Comparison of ENCODE assay signal across 7 mouse cellular contexts in the genomic region with DNA sequence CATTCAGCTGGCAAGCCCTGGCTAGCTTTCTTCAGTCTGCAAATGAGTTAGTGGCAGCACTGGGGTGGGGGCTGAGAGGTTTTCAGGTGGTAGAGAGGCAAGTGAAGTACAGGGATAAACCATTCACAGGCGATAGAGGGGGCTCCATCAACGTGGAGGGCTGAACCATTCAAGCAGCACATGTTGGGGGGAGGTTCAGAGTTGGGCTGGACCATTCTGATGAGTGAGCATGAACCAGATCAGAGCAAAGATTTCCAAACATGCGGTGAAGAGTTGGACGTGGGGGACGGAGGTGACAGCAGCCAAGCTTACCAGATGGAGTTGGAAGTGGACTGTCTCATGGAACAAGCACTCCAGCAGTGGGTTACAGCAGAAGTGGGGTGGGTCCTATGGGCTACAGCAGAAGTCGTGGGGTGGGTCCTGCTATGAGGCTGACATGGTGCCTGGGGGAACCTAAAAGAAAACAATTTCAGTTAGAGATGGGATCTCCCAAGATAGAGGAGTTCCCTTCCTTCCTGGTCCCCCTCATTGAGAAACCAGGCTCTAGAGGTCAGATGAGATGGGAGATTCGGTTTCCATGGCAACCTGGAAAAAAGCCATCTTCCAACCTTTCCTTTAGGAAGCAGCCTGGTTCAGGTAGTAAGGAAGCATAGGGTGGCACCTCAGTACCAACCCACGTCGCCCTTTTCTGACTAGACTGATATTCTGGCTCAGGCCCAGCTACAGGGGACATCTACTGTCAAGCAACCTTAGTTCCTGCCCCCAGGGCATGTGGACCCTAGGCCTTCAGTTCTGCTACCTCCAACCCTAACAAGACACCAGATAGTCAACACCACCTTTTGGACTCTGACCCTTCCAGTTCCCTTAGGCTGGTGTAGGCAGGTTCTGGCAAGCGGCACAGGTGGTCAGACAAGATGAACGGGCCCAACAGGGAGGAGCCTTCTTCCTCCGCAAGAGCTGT. TPM values are rescaled to one million over a fixed set of nuclear protein-coding genes. Genes with fewer than 3 reads are reported as not detected.
A peak's percentile ranks its signal among the peaks of the same experiment; 100 is the strongest.
DNase-seq lines count a peak whose midpoint lies in the region; ATAC-seq and TF ChIP-seq lines count a peak whose summit lies in the region.

Gene Kdm6b, minus strand, starts transcription at position 455 of the 961 bp plus-strand sequence.

- peak within 1 kb of the TSS in 2 of 3 experiments; percentile 3 to 62 for H3K4me3 ChIP-seq in CH12.LX (replicated peaks in 1 of 3; ENCODE audit: low read depth in 2 of 3, low read length in 2 of 3, poor library complexity in 1 of 3)
- peak within 1 kb of the TSS; percentile 79 for H3K4me3 ChIP-seq in embryonic facial prominence, embryonic 13.5 days
- peak within 1 kb of the TSS; percentile 85 for H3K4me3 ChIP-seq in heart, embryonic 15.5 days
- H3K4me3 ChIP-seq in liver, embryonic 16.5 days (ENCODE audit: low read depth, low read length), result peak within 1 kb of the TSS; percentile 24
- peak within 1 kb of the TSS; percentile 82 for H3K4me3 ChIP-seq in stomach, embryonic 14.5 days (ENCODE audit: low read depth, low read length)

- peak; percentile 33 for DNase-seq in CH12.LX (ENCODE audit: extremely low read depth)
- peak; percentile 34 for DNase-seq in adipocyte (ENCODE audit: low spot score)
- DNase-seq in kidney, postnatal 10 days, result peak; percentile 66

- H3K27me3 ChIP-seq in CH12.LX (replicated peaks), result peaks cover 25% of the 10 kb centered on the region
- H3K27me3 ChIP-seq in embryonic facial prominence, embryonic 13.5 days, result no peaks in the 10 kb centered on the region
- H3K27me3 ChIP-seq in heart, embryonic 15.5 days, result no peaks in the 10 kb centered on the region
- peaks cover 27% of the 10 kb centered on the region for H3K27me3 ChIP-seq in liver, embryonic 16.5 days (ENCODE audit: control insufficient read depth, insufficient read depth, low read depth, low read length)
- no peaks in the 10 kb centered on the region for H3K27me3 ChIP-seq in stomach, embryonic 14.5 days (ENCODE audit: control insufficient read depth, insufficient read depth, low read length)

- H3K36me3 ChIP-seq in CH12.LX (replicated peaks in 1 of 2; ENCODE audit: control insufficient read depth in 1 of 2, insufficient read depth in 1 of 2, low read length in 1 of 2), result no peaks in the 10 kb centered on the region
- peaks cover 19% of the 10 kb centered on the region for H3K36me3 ChIP-seq in embryonic facial prominence, embryonic 13.5 days
- H3K36me3 ChIP-seq in heart, embryonic 15.5 days, result peaks cover 7% of the 10 kb centered on the region; the same call in 1 of the 2 replicates
- H3K36me3 ChIP-seq in liver, embryonic 16.5 days (ENCODE audit: control insufficient read depth, insufficient read depth), result no peaks in the 10 kb centered on the region
- peaks cover 13% of the 10 kb centered on the region; the same call in 1 of the 2 replicates for H3K36me3 ChIP-seq in stomach, embryonic 14.5 days (ENCODE audit: control insufficient read depth, insufficient read depth, low read length)

- H3K4me2 ChIP-seq in CH12.LX (ENCODE audit: insufficient read depth, low read depth, poor library complexity, severe bottlenecking), result peak within 1 kb of the TSS; percentile 80
- H3K4me2 ChIP-seq in embryonic facial prominence, embryonic 13.5 days, result peak within 1 kb of the TSS; percentile 97
- H3K4me2 ChIP-seq in heart, embryonic 15.5 days, result peak within 1 kb of the TSS; percentile 93
- peak within 1 kb of the TSS; percentile 100 for H3K4me2 ChIP-seq in liver, embryonic 16.5 days (ENCODE audit: low read depth, low read length)
- peak within 1 kb of the TSS; percentile 99 for H3K4me2 ChIP-seq in stomach, embryonic 14.5 days (replicated peaks; ENCODE audit: low read depth, low read length)

- in situ Hi-C loops in CH12.LX (cut with MboI; ENCODE audit: low pct_ligation_motif_present, low pct_unique_long_range_greater_than_20kb, low sequenced_read_pairs), result no loop called here

- H3K79me2 ChIP-seq in CH12.LX (replicated peaks; ENCODE audit: control insufficient read depth, extremely low read depth, insufficient read depth, poor library complexity, severe bottlenecking), result no peaks in the 10 kb centered on the region

- TF ChIP-seq EP300 in CH12.LX (IDR thresholded peaks at IDR 0.05; ENCODE audit: low read length), result no peak

- TF ChIP-seq POLR2A in CH12.LX (IDR thresholded peaks at IDR 0.05; ENCODE audit: low read depth, low read length), result no peak

- H3K4me1 ChIP-seq in CH12.LX (ENCODE audit: control insufficient read depth in 1 of 2, insufficient read depth in 2 of 2), result peaks cover 41 to 67% of the 10 kb centered on the region in 2 experiments
- H3K4me1 ChIP-seq in embryonic facial prominence, embryonic 13.5 days, result peaks cover 58% of the 10 kb centered on the region
- peaks cover 61% of the 10 kb centered on the region for H3K4me1 ChIP-seq in heart, embryonic 15.5 days (replicated peaks)
- H3K4me1 ChIP-seq in liver, embryonic 16.5 days (ENCODE audit: control insufficient read depth, low read depth, low read length), result peaks cover 66% of the 10 kb centered on the region
- peaks cover 39% of the 10 kb centered on the region for H3K4me1 ChIP-seq in stomach, embryonic 14.5 days (ENCODE audit: control insufficient read depth, insufficient read depth, low read length)

- H3K9ac ChIP-seq in CH12.LX (ENCODE audit: insufficient read depth, low read depth), result peak within 1 kb of the TSS; percentile 77
- peak within 1 kb of the TSS; percentile 96 for H3K9ac ChIP-seq in embryonic facial prominence, embryonic 13.5 days
- peak within 1 kb of the TSS; percentile 64 for H3K9ac ChIP-seq in heart, embryonic 15.5 days
- peak within 1 kb of the TSS; percentile 35; the same call in 1 of the 2 replicates for H3K9ac ChIP-seq in liver, embryonic 16.5 days (ENCODE audit: low read depth, low read length)
- peak within 1 kb of the TSS; percentile 90; the same call in 1 of the 2 replicates for H3K9ac ChIP-seq in stomach, embryonic 14.5 days (replicated peaks; ENCODE audit: low read depth, low read length)

- peak in 1 of 2 experiments; percentile 4; a peak in 1 of 4 replicates for TF ChIP-seq CTCF in CH12.LX (conservative IDR thresholded peaks at IDR 0.05 in 1 of 2, IDR thresholded peaks at IDR 0.05 in 1 of 2; ENCODE audit: low read depth in 2 of 2, low read length in 2 of 2)

- H3K27ac ChIP-seq in CH12.LX (ENCODE audit: insufficient read depth, low read depth), result peak within 1 kb of the TSS; percentile 92
- peak within 1 kb of the TSS; percentile 98 for H3K27ac ChIP-seq in embryonic facial prominence, embryonic 13.5 days
- H3K27ac ChIP-seq in heart, embryonic 15.5 days, result peak within 1 kb of the TSS; percentile 99
- peak within 1 kb of the TSS; percentile 90 for H3K27ac ChIP-seq in liver, embryonic 16.5 days (ENCODE audit: low read length)
- peak within 1 kb of the TSS; percentile 99 for H3K27ac ChIP-seq in stomach, embryonic 14.5 days (ENCODE audit: low read length)

- dilution Hi-C loops in CH12.LX (cut with MboI; ENCODE audit: extremely low pct_ligation_motif_present, extremely low pct_unique_long_range_greater_than_20kb, low sequenced_read_pairs), result no loop called here

- no peaks in the 10 kb centered on the region for H3K9me3 ChIP-seq in CH12.LX (replicated peaks; ENCODE audit: low read length)
- no peaks in the 10 kb centered on the region for H3K9me3 ChIP-seq in embryonic facial prominence, embryonic 13.5 days
- no peaks in the 10 kb centered on the region for H3K9me3 ChIP-seq in heart, embryonic 15.5 days (replicated peaks)
- no peaks in the 10 kb centered on the region for H3K9me3 ChIP-seq in liver, embryonic 16.5 days (replicated peaks; ENCODE audit: control insufficient read depth, low read length)
- H3K9me3 ChIP-seq in stomach, embryonic 14.5 days (ENCODE audit: control insufficient read depth, low read depth, low read length), result no peaks in the 10 kb centered on the region

- TF ChIP-seq RAD21 in CH12.LX (IDR thresholded peaks at IDR 0.05; ENCODE audit: low read depth, low read length), result no peak

- WGBS in embryonic facial prominence, embryonic 13.5 days, result 26% methylated on average over 12 of the region's 12 CpGs
- WGBS in heart, embryonic 15.5 days, result 45% methylated on average over 12 of the region's 12 CpGs
- WGBS in liver, embryonic 16.5 days (ENCODE audit: insufficient replicate concordance), result 40% methylated on average over 12 of the region's 12 CpGs
- WGBS in stomach, embryonic 14.5 days, result 24% methylated on average over 12 of the region's 12 CpGs

- ATAC-seq in embryonic facial prominence, embryonic 13.5 days (ENCODE audit: insufficient number of reproducible peaks, insufficient read depth, low FRiP score, low TSS enrichment, low read depth), result no peak
- no peak for ATAC-seq in heart, embryonic 15.5 days (replicated peaks; ENCODE audit: insufficient number of reproducible peaks, insufficient read depth, low FRiP score, low read depth)
- no peak for ATAC-seq in liver, embryonic 16.5 days (ENCODE audit: low read depth)
- ATAC-seq in stomach, embryonic 14.5 days (ENCODE audit: insufficient number of reproducible peaks, insufficient read depth, low FRiP score, low read depth), result no peak

TF ChIP-seq in CH12.LX, 34 proteins besides CTCF, POLR2A, EP300 and RAD21 (continues in another document):
- peak; percentile 97 for TF ChIP-seq CHD1 (IDR thresholded peaks at IDR 0.05; ENCODE audit: low read depth, low read length)
- peak; percentile 19; the same call in 1 of the 2 replicates for TF ChIP-seq MEF2A (IDR thresholded peaks at IDR 0.05; ENCODE audit: borderline replicate concordance, low read depth, low read length)
- TF ChIP-seq MXI1 (IDR thresholded peaks at IDR 0.05; ENCODE audit: low read depth, low read length), result no peak
- peak; percentile 49; the same call in 1 of the 2 replicates for TF ChIP-seq MAX (IDR thresholded peaks at IDR 0.05; ENCODE audit: low read length)
- TF ChIP-seq ELF1 (IDR thresholded peaks at IDR 0.05; ENCODE audit: low read depth, low read length), result no peak
- no peak for TF ChIP-seq USF2 (conservative IDR thresholded peaks at IDR 0.05; ENCODE audit: low read depth, low read length)
- no peak for TF ChIP-seq PAX5 (IDR thresholded peaks at IDR 0.05; ENCODE audit: low read length)
- TF ChIP-seq TBP (conservative IDR thresholded peaks at IDR 0.05; ENCODE audit: low read depth, low read length), result no peak
- TF ChIP-seq POLR2AphosphoS2 (IDR thresholded peaks at IDR 0.05; ENCODE audit: low read depth, low read length), result no peak
- TF ChIP-seq ZKSCAN1 (IDR thresholded peaks at IDR 0.05; ENCODE audit: borderline replicate concordance, low read depth, low read length), result no peak
- TF ChIP-seq IRF4 (IDR thresholded peaks at IDR 0.05; ENCODE audit: low read depth, low read length), result 0 out of 2 replicates have a peak, but pooled peaks have one; percentile 20

RNA-seq across cellular contexts. Expression of gene Kdm6b, which starts in this region (rescaled TPM):
- total RNA-seq in CH12.LX (2012; rRNA removed) (2.9 and 5.7 TPM in 2 replicates), CH12.LX (2014; rRNA removed) (0.36 and 0.66 TPM in 2 replicates)
- polyA plus RNA-seq in CH12.LX (2012; ENCODE audit: insufficient read length, low read depth), result 6.0 and 7.2 TPM in 2 replicates
- polyA plus RNA-seq in embryonic facial prominence, embryonic 13.5 days (2015; fragmentation: Nextera tagmentation; extraction: Ambion mirVana), result 41.3 and 43.1 TPM in 2 replicates
- 18.6 and 19.5 TPM in 2 replicates for polyA plus RNA-seq in heart, embryonic 15.5 days (2015; fragmentation: Nextera tagmentation; extraction: Ambion mirVana)
- polyA plus RNA-seq in liver, embryonic 16.5 days (2015; fragmentation: Nextera tagmentation; extraction: Ambion mirVana), result 4.1 and 4.3 TPM in 2 replicates
- polyA plus RNA-seq in stomach, embryonic 14.5 days (2014; fragmentation: Nextera tagmentation; extraction: Ambion mirVana), result 30.6 and 34.3 TPM in 2 replicates

Comparison
In these comparisons a context has a peak if more than half of its experiments do, and no peak if none do; other contexts are left out.
1. H3K4me3 ChIP-seq: peak in every context shown above with its lines; median percentile 85 in heart, embryonic 15.5 days; 82 in stomach, embryonic 14.5 days; 79 in embryonic facial prominence, embryonic 13.5 days; 32 in CH12.LX; 24 in liver, embryonic 16.5 days.
2. H3K9ac ChIP-seq: peak in every context shown above with its lines; median percentile 96 in embryonic facial prominence, embryonic 13.5 days; 90 in stomach, embryonic 14.5 days; 77 in CH12.LX; 64 in heart, embryonic 15.5 days; 35 in liver, embryonic 16.5 days.